Mouse (Mus musculus): ENCODE measurements around the gene Utp4.

DNA sequence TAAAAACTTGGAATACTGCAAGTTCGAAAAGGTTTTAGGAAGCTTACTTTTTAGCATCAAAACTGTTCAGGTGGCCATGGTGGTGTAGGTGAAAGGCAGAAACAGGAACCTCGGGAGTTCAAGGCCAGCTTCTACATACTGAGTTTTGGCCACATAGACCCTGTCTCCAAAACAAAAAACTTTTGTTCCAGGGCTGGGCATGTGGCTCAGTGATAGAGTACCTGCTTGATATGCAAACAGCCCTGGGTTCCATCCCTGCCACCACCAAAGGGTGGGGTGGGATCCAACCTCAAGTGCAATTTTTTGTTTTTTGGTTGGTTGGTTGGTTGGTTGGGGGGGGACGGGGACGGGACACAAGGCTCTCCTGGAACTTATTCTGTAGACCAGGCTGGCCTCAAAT lies 32.0 kb downstream of the Utp4 start:
- no peak for TF ChIP-seq EP300 (IDR thresholded peaks at IDR 0.05; ENCODE audit: low read depth)
- no peak for TF ChIP-seq CTCF (IDR thresholded peaks at IDR 0.05; ENCODE audit: low read depth)
